ENCODE assay signal across 17 mouse cellular contexts in the genomic region with DNA sequence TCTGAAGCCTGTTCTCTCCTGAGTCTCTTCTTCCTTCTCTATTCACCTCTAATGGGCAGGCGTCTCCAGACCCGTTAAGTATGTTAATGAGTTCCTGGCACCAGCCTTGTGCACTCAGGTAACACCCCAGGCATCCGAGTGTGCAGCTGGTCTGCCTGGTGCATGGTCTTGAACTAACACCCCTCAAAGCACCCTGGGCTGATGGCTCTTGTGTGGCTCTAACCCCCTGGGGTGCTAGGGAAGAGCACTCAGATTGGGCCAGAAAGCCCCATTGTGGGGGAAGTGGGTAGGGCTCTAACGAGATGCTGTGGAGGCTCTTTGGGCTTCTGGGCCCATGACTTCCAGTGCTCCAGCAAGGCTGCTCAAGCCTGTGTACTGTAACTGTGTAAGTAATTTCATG. TPM values are rescaled to one million over a fixed set of nuclear protein-coding genes. Genes with fewer than 3 reads are reported as not detected.
A peak's percentile ranks its signal among the peaks of the same experiment; 100 is the strongest.
DNase-seq lines count a peak whose midpoint lies in the region; ATAC-seq and TF ChIP-seq lines count a peak whose summit lies in the region.
"Had no signal": no experiment of that assay in that cellular context is flagged by ENCODE, and none has a peak within 500 bp of the region (broad histone marks: within the 10 kb centered on the region; RNA-seq: fewer than 3 reads in every experiment).

No protein-coding gene starts in this region.

- 78% methylated on average over 4 of the region's 4 CpGs for WGBS in heart, embryonic 12.5 days
- WGBS in liver, embryonic 11.5 days = 74% methylated on average over 4 of the region's 4 CpGs
- 80% methylated on average over 4 of the region's 4 CpGs for WGBS in embryonic facial prominence, embryonic 14.5 days

- H3K27me3 ChIP-seq in heart, embryonic 12.5 days (replicated peaks) = no peaks in the 10 kb centered on the region
- H3K27me3 ChIP-seq in liver, embryonic 11.5 days (replicated peaks; ENCODE audit: control insufficient read depth, insufficient read depth, low read length) = no peaks in the 10 kb centered on the region
- no peaks in the 10 kb centered on the region for H3K27me3 ChIP-seq in G1E (ENCODE audit: insufficient read depth, low read length)
- H3K27me3 ChIP-seq in embryonic facial prominence, embryonic 14.5 days (replicated peaks; ENCODE audit: control insufficient read depth, insufficient read depth, low read length) = no peaks in the 10 kb centered on the region
- H3K27me3 ChIP-seq: liver, embryonic 13.5 days had no signal

- no peak for TF ChIP-seq CTCF in G1E (IDR thresholded peaks at IDR 0.05; ENCODE audit: low read depth, low read length)

- H3K4me2 ChIP-seq in heart, embryonic 12.5 days = peak overlapping the region; percentile 28; the same call in 1 of the 2 replicates
- no peak overlapping the region; the same call in 1 of the 2 replicates for H3K4me2 ChIP-seq in liver, embryonic 11.5 days
- no peak overlapping the region for H3K4me2 ChIP-seq in embryonic facial prominence, embryonic 14.5 days (ENCODE audit: low read depth, low read length)
- H3K4me2 ChIP-seq: liver, embryonic 13.5 days had no signal

- intact Hi-C loops in heart, postnatal 14 days (cut with DNase I) = no loop called here

- H3K4me1 ChIP-seq in heart, embryonic 12.5 days (replicated peaks) = peaks cover 58% of the 10 kb centered on the region
- H3K4me1 ChIP-seq in liver, embryonic 11.5 days (replicated peaks; ENCODE audit: control insufficient read depth, insufficient read depth, low read length) = peaks cover 36% of the 10 kb centered on the region
- peaks cover 73% of the 10 kb centered on the region for H3K4me1 ChIP-seq in G1E (ENCODE audit: insufficient read depth, low read depth, low read length)
- peaks cover 11% of the 10 kb centered on the region for H3K4me1 ChIP-seq in embryonic facial prominence, embryonic 14.5 days (ENCODE audit: control insufficient read depth, insufficient read depth, low read length)

- H3K27ac ChIP-seq in heart, embryonic 12.5 days (ENCODE audit: poor library complexity, severe bottlenecking) = peak overlapping the region; percentile 8; the same call in 1 of the 2 replicates
- H3K27ac ChIP-seq in liver, embryonic 11.5 days (ENCODE audit: low read depth, low read length) = no peak overlapping the region
- no peak overlapping the region for H3K27ac ChIP-seq in embryonic facial prominence, embryonic 14.5 days (replicated peaks; ENCODE audit: low read depth, low read length)
- H3K27ac ChIP-seq: liver, embryonic 13.5 days had no signal

- H3K9me3 ChIP-seq in heart, embryonic 12.5 days (replicated peaks) = no peaks in the 10 kb centered on the region
- no peaks in the 10 kb centered on the region for H3K9me3 ChIP-seq in liver, embryonic 11.5 days (ENCODE audit: control insufficient read depth, low read length)
- H3K9me3 ChIP-seq in G1E (replicated peaks) = no peaks in the 10 kb centered on the region
- H3K9me3 ChIP-seq in embryonic facial prominence, embryonic 14.5 days (ENCODE audit: control insufficient read depth, low read length) = no peaks in the 10 kb centered on the region
- H3K9me3 ChIP-seq: liver, embryonic 13.5 days had no signal

- peak overlapping the region; percentile 29; the same call in 1 of the 2 replicates for H3K9ac ChIP-seq in heart, embryonic 12.5 days
- peak overlapping the region; percentile 44 for H3K9ac ChIP-seq in liver, embryonic 11.5 days (ENCODE audit: low read depth, low read length)
- 0 out of 2 replicates have a peak overlapping the region, but pooled peaks have one; percentile 30 for H3K9ac ChIP-seq in embryonic facial prominence, embryonic 14.5 days (ENCODE audit: low read depth, low read length)
- H3K9ac ChIP-seq: liver, embryonic 13.5 days had no signal

- H3K36me3 ChIP-seq in heart, embryonic 12.5 days = peaks cover 76% of the 10 kb centered on the region
- peaks cover 58% of the 10 kb centered on the region for H3K36me3 ChIP-seq in liver, embryonic 11.5 days (ENCODE audit: control insufficient read depth, insufficient read depth, low read length)
- H3K36me3 ChIP-seq in G1E (replicated peaks) = peaks cover 86% of the 10 kb centered on the region
- peaks cover 73% of the 10 kb centered on the region for H3K36me3 ChIP-seq in embryonic facial prominence, embryonic 14.5 days (ENCODE audit: control insufficient read depth, insufficient read depth, low read length)

- peak overlapping the region; percentile 5; the same call in 1 of the 2 replicates for H3K4me3 ChIP-seq in heart, embryonic 12.5 days
- no peak overlapping the region for H3K4me3 ChIP-seq in liver, embryonic 11.5 days (ENCODE audit: low read depth, low read length)
- peak overlapping the region; percentile 68; the same call in 1 of the 2 replicates for H3K4me3 ChIP-seq in G1E (ENCODE audit: low read depth, low read length)
- no peak overlapping the region for H3K4me3 ChIP-seq in embryonic facial prominence, embryonic 14.5 days (ENCODE audit: low read depth, low read length)
- H3K4me3 ChIP-seq: liver, embryonic 13.5 days had no signal

- ATAC-seq in heart, embryonic 12.5 days (ENCODE audit: insufficient number of reproducible peaks, low FRiP score) = no peak
- ATAC-seq in liver, embryonic 11.5 days (replicated peaks; ENCODE audit: low FRiP score) = no peak
- ATAC-seq in G1E (ENCODE audit: extremely low read depth, insufficient number of reproducible peaks, low FRiP score, poor library complexity, severe bottlenecking) = no peak
- ATAC-seq in embryonic facial prominence, embryonic 14.5 days (ENCODE audit: low read depth) = no peak
- ATAC-seq: inflammation-experienced regulatory T-cells, adult 6 months had no signal

- no peak for DNase-seq in heart, postnatal 14 days
- DNase-seq in liver, embryonic 11.5 days (ENCODE audit: low spot score) = no peak
- DNase-seq in liver (no peak), G1E (ENCODE audit: low spot score) (no peak)
- DNase-seq in embryonic facial prominence, embryonic 14.5 days (ENCODE audit: low spot score) = no peak
- DNase-seq in yolk sac, embryonic 10.5 days (ENCODE audit: low spot score) = no peak
- no peak for DNase-seq in spleen, postnatal 14 days (ENCODE audit: low spot score in 2 of 2)
- DNase-seq: gastrocnemius, postnatal 36 days; kidney, postnatal 25 days; liver, embryonic 13.5 days; lung, postnatal 36 days had no signal

RNA-seq across cellular contexts. Expression of a gene that starts 5.2 kb away (rescaled TPM):
- 2,142 and 2,173 TPM in 2 replicates for polyA plus RNA-seq in heart, embryonic 12.5 days (2016; fragmentation: Nextera tagmentation; extraction: Ambion mirVana)
- total RNA-seq in heart, postnatal 14 days (2021) = 100 to 1,000 TPM; 165 to 170 TPM
- polyA plus RNA-seq in liver, embryonic 11.5 days (2014; fragmentation: Nextera tagmentation; extraction: Ambion mirVana) = 2,392 and 2,590 TPM in 2 replicates
- total RNA-seq in G1E (2014; fragmentation: Nextera tagmentation) (705 and 806 TPM in 2 replicates), G1E (2017) (688 and 864 TPM in 2 replicates)
- polyA plus RNA-seq in G1E (2012) = 1,261 and 1,939 TPM in 2 replicates
- 1,320 and 1,483 TPM in 2 replicates for polyA plus RNA-seq in embryonic facial prominence, embryonic 14.5 days (2014; fragmentation: Nextera tagmentation; extraction: Ambion mirVana)

RNA-seq across cellular contexts. Expression of a gene that starts 39.7 kb away (rescaled TPM):
- polyA plus RNA-seq in heart, embryonic 12.5 days (2016; fragmentation: Nextera tagmentation; extraction: Ambion mirVana) = 29.5 and 37.9 TPM in 2 replicates
- 10 to 100 TPM; 52.5 to 62.6 TPM for total RNA-seq in heart, postnatal 14 days (2021)
- 22.6 and 23.3 TPM in 2 replicates for polyA plus RNA-seq in liver, embryonic 11.5 days (2014; fragmentation: Nextera tagmentation; extraction: Ambion mirVana)
- total RNA-seq in G1E (2014; fragmentation: Nextera tagmentation) (154 and 173 TPM in 2 replicates), G1E (2017) (17.4 and 18.6 TPM in 2 replicates)
- 329 and 361 TPM in 2 replicates for polyA plus RNA-seq in G1E (2012)
- polyA plus RNA-seq in embryonic facial prominence, embryonic 14.5 days (2014; fragmentation: Nextera tagmentation; extraction: Ambion mirVana) = 28.7 and 32.0 TPM in 2 replicates

RNA-seq across cellular contexts. Expression of a gene that starts 40.6 kb away (rescaled TPM):
- polyA plus RNA-seq in heart, embryonic 12.5 days (2016; fragmentation: Nextera tagmentation; extraction: Ambion mirVana) = not detected in 2 replicates
- not detected for total RNA-seq in heart, postnatal 14 days (2021)
- polyA plus RNA-seq in liver, embryonic 11.5 days (2014; fragmentation: Nextera tagmentation; extraction: Ambion mirVana) = not detected in 2 replicates
- not detected in 2 replicates for total RNA-seq in G1E (2014; fragmentation: Nextera tagmentation)
- not detected in 2 replicates for total RNA-seq in G1E (2017)
- not detected in 2 replicates for polyA plus RNA-seq in G1E (2012)
- not detected in 2 replicates for polyA plus RNA-seq in embryonic facial prominence, embryonic 14.5 days (2014; fragmentation: Nextera tagmentation; extraction: Ambion mirVana)
- total RNA-seq: common myeloid progenitor, adult 5-6 weeks; layer of hippocampus, postnatal 25 days; MEL had no signal
- polyA plus RNA-seq: inflammation-experienced regulatory T-cells, adult 6 months; liver, embryonic 13.5 days; spleen, adult 2 months had no signal

Comparison
In these comparisons a context has a peak if more than half of its experiments do, and no peak if none do; other contexts are left out.
1. H3K4me3 ChIP-seq: peak in heart, embryonic 12.5 days (single experiment) and G1E (single experiment); none in liver, embryonic 11.5 days (single experiment) and embryonic facial prominence, embryonic 14.5 days (single experiment).
2. Peak in every context shown above with its lines, with median percentiles within 50 percentile points of each other: H3K9ac ChIP-seq.